Mouse (Mus musculus) embryonic facial prominence, embryonic 15.5 days (tissue): ENCODE results near the gene Snai3. TPM values are rescaled to one million over a fixed set of nuclear protein-coding genes. Genes with fewer than 3 reads are reported as not detected.
A peak's percentile ranks its signal among the peaks of the same experiment; 100 is the strongest.

Source experiments
- ATAC-seq: fragments of 200-750 bp; cut with Nextera tagmentation; 2 replicates; pipeline ENCODE4 v1.8.0; 2017; ENCODE audit warnings: low read depth, moderate TSS enrichment; ENCODE audit not compliant: insufficient number of reproducible peaks, low FRiP score, low TSS enrichment
- H3K27ac ChIP-seq: fragments of 300-500 bp; sonication (generic); replicated peaks from 2 replicates; pipeline ENCODE4 v1.5.1; 2015; ENCODE audit warnings: mild to moderate bottlenecking, inconsistent platforms
- H3K27me3 ChIP-seq: fragments of 300-500 bp; sonication (generic); 2 replicates; pipeline ENCODE4 v1.6.1; 2015; ENCODE audit warnings: inconsistent platforms
- H3K36me3 ChIP-seq: fragments of 300-500 bp; sonication (generic); 2 replicates; pipeline ENCODE4 v1.6.1; 2015; ENCODE audit warnings: mild to moderate bottlenecking, inconsistent platforms
- H3K4me1 ChIP-seq: fragments of 300-500 bp; sonication (generic); 2 replicates; pipeline ENCODE4 v1.6.1; 2015; ENCODE audit warnings: inconsistent platforms
- H3K4me2 ChIP-seq: fragments of 300-500 bp; sonication (generic); replicated peaks from 2 replicates; pipeline ENCODE4 v1.6.1; 2015; ENCODE audit warnings: mild to moderate bottlenecking, inconsistent platforms
- H3K4me3 ChIP-seq: fragments of 300-500 bp; sonication (generic); replicated peaks from 2 replicates; pipeline ENCODE4 v1.5.1; 2015; ENCODE audit warnings: mild to moderate bottlenecking, inconsistent platforms
- H3K9ac ChIP-seq: fragments of 300-500 bp; sonication (generic); 2 replicates; pipeline ENCODE4 v1.6.1; 2015; ENCODE audit warnings: inconsistent platforms
- H3K9me3 ChIP-seq: fragments of 300-500 bp; sonication (generic); replicated peaks from 2 replicates; pipeline ENCODE4 v1.6.1; 2016; ENCODE audit warnings: inconsistent platforms
- WGBS: fragments of 180-500 bp; shearing (Covaris S2); methylation state at CpG from one replicate; pipeline ENCODE4 v1.1.7; 2015; 5-methylcytosine and 5-hydroxymethylcytosine counted together
- polyA plus RNA-seq: library from polyadenylated mRNA; unstranded; fragments of >200 nt; fragmentation: Nextera tagmentation; extraction: Ambion mirVana; gene quantifications from 2 replicates; pipeline ENCODE4 v1.2.1, GENCODE M21; 2015

The Snai3 gene
- polyA plus RNA-seq: 1.3 and 1.4 TPM in 2 replicates

DNA sequence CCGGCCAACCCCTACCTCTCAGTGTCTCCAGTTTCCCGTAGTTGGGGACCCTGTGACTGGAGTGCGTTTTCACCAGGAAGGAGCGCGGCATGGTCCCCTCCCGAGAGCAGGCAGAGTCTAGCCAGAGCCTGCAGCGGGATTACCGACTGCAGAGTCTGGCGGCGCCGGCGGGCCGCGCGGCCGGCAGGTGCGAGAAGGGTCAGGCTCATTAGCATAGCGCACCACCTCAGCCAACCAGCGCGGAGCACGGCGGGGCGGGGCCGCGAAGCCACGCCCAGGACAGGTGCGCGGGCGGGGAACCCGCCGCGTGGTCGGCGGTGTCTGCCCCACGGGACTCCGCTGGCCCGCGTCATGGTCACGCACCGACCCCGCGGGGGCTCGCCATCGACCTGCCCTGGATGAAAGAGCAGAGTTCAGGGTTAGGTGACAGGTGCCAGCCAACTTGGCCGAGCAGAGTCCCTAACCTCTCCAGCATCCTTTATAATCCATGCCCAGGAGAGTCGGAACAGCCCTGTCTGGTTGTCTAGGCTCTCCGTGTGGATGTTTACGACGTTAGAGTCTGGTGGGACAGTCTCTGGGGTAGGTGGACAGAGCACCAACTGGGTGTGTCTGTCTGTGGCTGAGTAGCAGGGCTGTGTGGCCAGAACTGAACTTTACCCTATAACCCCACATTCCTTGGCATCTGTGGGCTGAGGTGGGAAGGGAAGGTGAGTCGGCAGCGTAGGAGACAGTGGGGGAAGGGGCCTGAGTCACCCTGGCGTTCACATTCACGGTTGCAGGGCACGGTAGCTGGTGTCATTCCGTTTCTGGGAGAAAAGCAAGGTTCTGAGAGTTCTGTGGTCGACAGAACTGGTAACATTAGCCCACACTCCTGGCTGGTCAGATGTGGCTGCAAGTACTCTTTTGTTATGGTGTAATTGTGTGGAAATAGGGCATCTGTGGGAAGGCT, at the start of gene Snai3:
Gene Snai3 (minus strand): TSS at position 210 of the 949 bp plus-strand sequence.
- Histone ChIP-seq H3K4me1 (peaks cover 22% of the 10 kb centered on the region), H3K4me2 (peak within 1 kb of the TSS; percentile 56), H3K4me3 (peak within 1 kb of the TSS; percentile 35), H3K27ac (no peak within 1 kb of the TSS), H3K9me3 (no peaks in the 10 kb centered on the region), H3K36me3 (peaks cover 9% of the 10 kb centered on the region; the same call in 1 of the 2 replicates), H3K27me3 (peaks cover 47% of the 10 kb centered on the region), H3K9ac (no peak within 1 kb of the TSS)
- ATAC-seq: peak; percentile 54
- 1% methylated on average over 56 of the region's 56 CpGs for WGBS

DNA sequence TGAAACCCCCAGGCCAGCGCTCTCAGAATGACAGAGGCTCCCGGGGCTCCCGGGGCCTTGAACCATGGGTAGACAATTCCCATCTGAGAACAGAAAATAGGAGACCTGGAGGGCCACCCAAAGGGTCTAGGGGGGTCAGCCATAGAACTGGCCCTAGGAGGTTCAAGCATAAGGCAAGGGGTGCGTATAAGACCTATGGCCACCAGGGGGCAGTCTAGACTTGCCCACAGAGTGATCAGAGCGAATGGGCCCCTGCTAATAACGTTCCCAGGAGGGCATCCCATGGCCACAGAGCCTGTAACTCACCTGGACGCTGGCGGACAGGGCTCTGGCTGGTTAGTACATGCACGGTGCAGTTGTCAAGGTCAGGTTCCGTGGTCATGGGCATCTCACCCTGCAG, 40.3 kb upstream of the Snai3 start:
- Histone ChIP-seq H3K4me2 (no peak overlapping the region), H3K4me1 (0 out of 2 replicates have a peak, but pooled peaks cover 6% of the 10 kb centered on the region), H3K9me3 (no peaks in the 10 kb centered on the region), H3K36me3 (peaks cover 56% of the 10 kb centered on the region), H3K27ac (no peak overlapping the region), H3K4me3 (no peak overlapping the region), H3K27me3 (no peaks in the 10 kb centered on the region), H3K9ac (no peak overlapping the region)
- 32% methylated on average over 10 of the region's 10 CpGs for WGBS
- no peak for ATAC-seq

DNA sequence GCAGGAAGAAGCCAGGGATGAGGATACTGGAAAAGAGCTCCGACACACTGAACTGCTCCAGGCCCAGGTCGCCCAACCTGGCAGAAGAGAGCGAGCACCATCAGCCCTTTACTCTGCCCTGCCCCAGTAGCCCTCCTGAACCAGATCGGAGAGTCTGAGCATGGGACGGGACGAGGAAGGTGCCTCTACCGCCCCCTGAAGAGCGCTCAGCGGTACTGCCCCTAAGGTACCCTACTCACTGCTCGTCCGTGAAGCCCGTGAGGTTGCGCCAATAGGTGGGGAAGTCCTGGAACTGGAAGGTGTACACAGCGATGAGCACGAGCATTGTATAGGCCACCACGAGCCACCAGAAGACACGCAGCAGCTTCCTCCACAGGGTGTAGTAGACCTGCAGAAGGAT, 37.4 kb upstream of the Snai3 start:
- Histone ChIP-seq H3K27ac (no peak overlapping the region), H3K4me2 (no peak overlapping the region), H3K27me3 (no peaks in the 10 kb centered on the region), H3K4me3 (no peak overlapping the region), H3K36me3 (peaks cover 80% of the 10 kb centered on the region), H3K9ac (no peak overlapping the region), H3K9me3 (no peaks in the 10 kb centered on the region), H3K4me1 (no peaks in the 10 kb centered on the region)
- 72% methylated on average over 17 of the region's 17 CpGs for WGBS
- ATAC-seq: no peak

DNA sequence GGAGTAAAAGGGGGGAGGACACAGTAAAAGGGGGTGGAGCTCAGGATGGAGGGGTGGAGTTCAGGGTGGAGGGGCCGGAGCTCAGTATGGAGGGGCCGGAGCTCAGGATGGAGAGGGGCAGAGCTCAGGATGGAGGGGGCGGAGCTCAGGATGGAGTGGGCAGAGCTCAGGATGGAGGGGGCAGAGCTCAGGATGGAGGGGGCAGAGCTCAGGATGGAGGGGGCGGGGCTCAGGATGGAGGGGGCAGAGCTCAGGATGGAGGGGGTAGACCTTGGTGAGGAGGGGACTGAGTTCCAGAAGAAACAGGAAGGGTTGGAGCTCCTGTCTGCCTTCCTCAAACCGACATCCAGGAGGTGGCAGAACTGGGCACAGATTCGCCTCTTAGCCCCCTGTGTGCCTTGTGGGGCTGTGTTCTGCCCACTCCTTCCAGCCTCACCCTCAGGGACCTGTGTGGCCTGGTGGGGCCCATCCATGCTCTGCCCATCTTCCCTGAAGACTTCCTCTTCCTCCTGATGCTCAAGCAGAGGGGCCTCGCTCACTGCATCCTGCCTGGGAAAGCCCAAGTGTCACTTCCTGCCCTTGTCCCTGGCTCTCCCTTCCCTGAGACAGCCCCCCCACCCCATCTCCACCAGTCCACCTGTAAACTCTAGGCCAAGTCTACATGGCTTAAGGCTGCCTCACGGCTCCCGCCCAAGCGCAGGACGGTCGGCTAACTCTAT, 36.6 kb upstream of the Snai3 start:
- Histone ChIP-seq H3K27me3 (no peaks in the 10 kb centered on the region), H3K9ac (no peak overlapping the region), H3K9me3 (no peaks in the 10 kb centered on the region), H3K27ac (no peak overlapping the region), H3K36me3 (peaks cover 84% of the 10 kb centered on the region), H3K4me3 (no peak overlapping the region), H3K4me1 (no peaks in the 10 kb centered on the region), H3K4me2 (no peak overlapping the region)
- 82% methylated on average over 12 of the region's 12 CpGs for WGBS
- no peak for ATAC-seq

DNA sequence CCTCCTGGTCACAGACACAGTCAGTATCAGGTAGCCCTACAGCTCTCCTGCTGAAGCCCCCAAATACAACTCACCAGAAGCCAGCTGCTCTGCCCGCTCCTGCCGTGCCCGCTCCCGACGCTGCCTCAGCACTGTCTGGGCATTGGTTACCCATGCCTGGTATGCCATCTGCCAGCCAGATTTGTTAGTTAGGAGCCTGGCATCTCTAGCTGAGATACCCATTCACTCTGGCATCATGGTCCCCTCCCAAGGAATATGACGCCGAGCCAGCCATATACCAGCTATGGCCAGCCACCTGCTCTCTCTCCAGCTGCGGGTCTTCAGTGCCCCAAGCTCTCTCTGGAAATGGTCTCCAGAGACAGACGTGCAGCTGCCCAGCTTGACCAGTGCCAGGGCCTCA, 27.9 kb upstream of the Snai3 start:
- Histone ChIP-seq H3K27ac (no peak overlapping the region), H3K9me3 (0 out of 2 replicates have a peak, but pooled peaks cover 3% of the 10 kb centered on the region), H3K9ac (no peak overlapping the region), H3K27me3 (no peaks in the 10 kb centered on the region), H3K4me3 (no peak overlapping the region), H3K4me1 (no peaks in the 10 kb centered on the region), H3K36me3 (peaks cover 96% of the 10 kb centered on the region), H3K4me2 (no peak overlapping the region)
- no peak for ATAC-seq
- WGBS: 84% methylated on average over 9 of the region's 9 CpGs

DNA sequence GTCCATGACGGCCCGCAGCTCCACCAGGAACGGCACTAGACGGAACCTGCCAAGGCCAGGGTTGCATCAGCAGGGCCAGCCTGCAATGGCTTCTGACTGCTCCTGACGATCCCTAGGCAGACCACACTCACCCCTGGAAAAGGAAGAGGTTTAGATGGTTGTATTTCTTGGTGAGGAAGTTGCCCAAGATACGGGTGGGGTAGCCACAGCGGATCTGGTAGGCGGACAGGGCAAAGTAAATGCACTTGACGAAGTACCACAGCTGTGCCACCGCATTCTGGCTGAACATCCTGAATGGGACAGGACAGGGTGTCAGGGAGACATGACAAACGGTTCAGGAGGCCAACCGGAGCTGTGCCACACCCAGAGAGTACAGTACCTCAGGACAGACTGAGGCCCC, 24.3 kb upstream of the Snai3 start:
- H3K9ac ChIP-seq: no peak overlapping the region
- no peaks in the 10 kb centered on the region for H3K4me1 ChIP-seq
- no peak overlapping the region for H3K4me3 ChIP-seq
- H3K4me2 ChIP-seq: no peak overlapping the region
- H3K36me3 ChIP-seq: peaks cover 98% of the 10 kb centered on the region
- 0 out of 2 replicates have a peak, but pooled peaks cover 3% of the 10 kb centered on the region for H3K9me3 ChIP-seq
- ATAC-seq: no peak
- H3K27ac ChIP-seq: no peak overlapping the region
- WGBS: 83% methylated on average over 12 of the region's 12 CpGs
- no peaks in the 10 kb centered on the region for H3K27me3 ChIP-seq

DNA sequence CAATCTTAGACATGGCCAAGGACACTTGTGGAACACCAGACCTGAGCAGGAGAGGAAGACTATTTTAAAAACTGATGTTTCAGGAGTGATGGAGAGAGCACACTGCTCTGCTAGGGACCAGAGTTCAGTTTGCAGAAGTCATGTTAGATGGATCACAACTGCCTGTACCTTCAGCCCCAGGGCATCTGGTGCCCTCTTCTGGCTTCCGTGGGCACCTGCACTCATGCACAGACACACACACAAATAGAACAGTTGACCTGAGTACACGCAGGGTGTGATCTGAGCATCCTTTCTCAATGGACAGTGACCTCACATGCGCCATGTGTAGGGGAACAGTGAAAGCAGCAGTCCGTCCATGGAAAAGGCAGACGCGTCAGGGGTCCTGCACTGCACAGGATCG, 23.3 kb upstream of the Snai3 start:
- Histone ChIP-seq H3K4me3 (no peak overlapping the region), H3K36me3 (peaks cover 98% of the 10 kb centered on the region)
- WGBS: 94% methylated on average over 7 of the region's 7 CpGs

DNA sequence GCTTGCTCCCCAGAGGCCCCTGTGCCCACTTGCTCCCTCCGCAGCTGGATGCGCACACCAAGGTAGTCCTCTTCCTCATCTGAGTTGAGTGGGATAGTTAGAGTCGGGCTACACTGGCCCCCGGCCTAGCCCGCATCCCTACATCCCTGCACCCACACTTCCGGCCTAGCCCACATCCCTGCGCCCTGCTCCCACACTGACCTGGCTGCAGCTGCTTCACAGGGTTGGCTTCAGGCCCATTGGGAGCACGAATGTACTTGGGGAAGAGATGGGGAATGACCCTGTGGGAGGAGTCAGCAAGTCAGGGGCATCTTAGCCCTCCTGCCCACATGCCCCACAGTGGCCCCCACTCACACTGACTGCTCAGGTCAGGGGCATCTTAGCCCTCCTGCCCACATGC, 21.9 kb upstream of the Snai3 start:
- no peaks in the 10 kb centered on the region for H3K27me3 ChIP-seq
- 92% methylated on average over 8 of the region's 8 CpGs for WGBS
- no peak overlapping the region for H3K27ac ChIP-seq
- 0 out of 2 replicates have a peak, but pooled peaks cover 3% of the 10 kb centered on the region for H3K9me3 ChIP-seq
- no peak overlapping the region for H3K4me2 ChIP-seq
- H3K9ac ChIP-seq: no peak overlapping the region
- ATAC-seq: no peak
- H3K36me3 ChIP-seq: peaks cover 98% of the 10 kb centered on the region
- peaks cover under 1% of the 10 kb centered on the region for H3K4me1 ChIP-seq
- no peak overlapping the region for H3K4me3 ChIP-seq

More for the DNA sequence above, 23.3 kb upstream of the Snai3 start:
- Histone ChIP-seq H3K9ac (no peak overlapping the region), H3K4me2 (no peak overlapping the region), H3K4me1 (no peaks in the 10 kb centered on the region), H3K27ac (no peak overlapping the region), H3K9me3 (0 out of 2 replicates have a peak, but pooled peaks cover 3% of the 10 kb centered on the region), H3K27me3 (no peaks in the 10 kb centered on the region)
- no peak for ATAC-seq

DNA sequence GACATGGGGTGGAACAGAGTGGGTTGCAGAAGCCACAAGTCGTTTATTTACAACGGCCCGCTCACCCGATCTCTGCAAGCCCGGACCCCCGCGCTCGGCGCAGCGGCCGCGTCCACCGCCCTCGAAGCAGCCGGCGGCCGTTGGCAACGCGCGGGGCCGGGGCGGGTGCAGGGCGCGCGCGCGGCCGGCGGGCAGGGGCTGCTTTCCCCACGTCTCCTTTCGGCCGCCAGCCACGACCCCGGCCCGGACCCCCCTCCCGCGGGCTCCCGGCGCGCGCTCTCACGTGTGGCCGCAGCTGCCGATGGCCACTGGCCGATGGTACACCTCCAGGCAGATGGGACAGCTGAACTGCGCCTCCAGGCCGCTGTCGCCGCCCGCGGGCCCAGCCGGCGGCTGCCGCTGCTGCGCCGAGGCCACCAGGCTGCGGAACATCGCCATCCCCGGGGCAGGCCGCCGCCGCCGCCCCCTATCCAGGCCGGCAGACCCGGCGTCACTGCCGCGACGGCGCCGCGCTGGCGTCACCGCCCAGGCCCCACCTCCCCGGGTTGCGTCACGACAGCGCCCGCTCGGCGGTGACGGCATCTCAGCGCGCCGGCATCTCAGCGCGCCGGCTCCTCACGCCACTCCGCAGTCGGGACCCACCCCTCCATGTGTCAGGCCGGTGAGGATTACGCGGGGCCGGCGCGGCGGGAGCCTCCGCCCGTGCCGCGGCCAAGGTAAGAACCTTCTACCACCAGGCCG, 15.2 kb upstream of the Snai3 start, which contains the start of the genes Rnf166 and Ctu2:
Gene Rnf166 (minus strand): TSS at position 485 of the 741 bp plus-strand sequence.
Gene Ctu2 (plus strand): TSS at position 564 of the 741 bp plus-strand sequence.
- peak within 1 kb of the TSS; percentile 94 for H3K9ac ChIP-seq
- under 1% methylated on average over 100 of the region's 103 CpGs for WGBS
- peak within 1 kb of the TSS; percentile 80 for H3K27ac ChIP-seq
- H3K36me3 ChIP-seq: peaks cover 44% of the 10 kb centered on the region
- H3K9me3 ChIP-seq: no peaks in the 10 kb centered on the region
- peak; percentile 91 for ATAC-seq
- peak within 1 kb of the TSS; percentile 99 for H3K4me3 ChIP-seq
- peak within 1 kb of the TSS; percentile 90 for H3K4me2 ChIP-seq
- no peaks in the 10 kb centered on the region for H3K27me3 ChIP-seq
- peaks cover 31% of the 10 kb centered on the region for H3K4me1 ChIP-seq

DNA sequence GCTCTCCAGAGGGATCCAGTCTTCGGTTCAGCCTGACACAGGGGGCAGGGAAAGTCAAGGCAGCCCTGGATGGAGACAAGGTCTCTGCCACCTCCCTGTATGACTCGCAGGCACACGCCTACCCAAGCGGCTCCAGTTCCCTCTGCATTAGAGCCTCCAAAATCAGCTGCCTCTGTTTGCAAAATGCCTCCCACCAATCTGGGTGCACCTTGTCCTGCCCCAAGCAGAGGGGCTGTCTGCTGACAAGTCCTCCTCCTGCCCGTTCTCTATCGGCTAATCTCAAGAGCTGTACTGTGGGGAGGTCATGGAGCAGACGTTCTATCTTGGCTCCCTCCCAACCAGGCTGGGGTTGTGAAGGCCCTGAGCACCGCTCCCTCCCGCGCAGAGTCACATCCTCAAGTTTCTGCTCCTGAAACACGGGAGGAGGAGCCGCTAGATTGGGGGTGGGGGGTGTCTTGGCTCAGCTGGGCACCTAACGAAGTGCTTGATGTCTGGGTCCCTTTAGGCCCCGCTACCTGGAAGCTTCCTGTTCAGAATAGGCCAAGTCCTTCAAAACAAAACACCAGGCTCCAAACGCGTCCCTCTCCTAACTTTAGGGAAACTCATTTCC, 14.5 kb upstream of the Snai3 start:
- no peaks in the 10 kb centered on the region for H3K9me3 ChIP-seq
- WGBS: 6% methylated on average over 16 of the region's 16 CpGs
- peaks cover 31% of the 10 kb centered on the region for H3K4me1 ChIP-seq
- H3K27ac ChIP-seq: peak overlapping the region; percentile 80; the same call in 1 of the 2 replicates
- peak overlapping the region; percentile 90 for H3K4me2 ChIP-seq
- H3K36me3 ChIP-seq: peaks cover 44% of the 10 kb centered on the region
- H3K4me3 ChIP-seq: peak overlapping the region; percentile 99
- ATAC-seq: peak; percentile 8; the same call in 1 of the 2 replicates
- H3K27me3 ChIP-seq: no peaks in the 10 kb centered on the region
- peak overlapping the region; percentile 94 for H3K9ac ChIP-seq
